Mouse (Mus musculus) bone marrow macrophage, adult 2 months (primary cell): Measurements from ENCODE around the gene Slc6a12.

Experiments used
- CTCF ChIP-seq: IDR thresholded peaks from 2 replicates; pipeline ENCODE4 v1.5.1; 2012; ENCODE audit warnings: low read depth, mild to moderate bottlenecking, low read length, moderate library complexity
- POLR2A ChIP-seq: IDR thresholded peaks from 2 replicates; pipeline ENCODE4 v1.6.1; 2012; ENCODE audit warnings: mild to moderate bottlenecking, low read depth, low read length, borderline replicate concordance

GRCm38 (mm10) chr6:121385397-121385796, 42.5 kb downstream of the Slc6a12 start:
- no peak for TF ChIP-seq CTCF
- no peak for TF ChIP-seq POLR2A
